Mouse (Mus musculus): ENCODE results near the gene Rps17.

Rps17 gene

GRCm38 (mm10) chr7:81330767-81331166 is 14.3 kb downstream of the Rps17 start:
- no peak for DNase-seq

- no peak for DNase-seq
Measured at GRCm38 (mm10) chr7:81327661-81328060, 17.4 kb downstream of the Rps17 start.

GRCm38 (mm10) chr7:81326859-81327258 is 18.2 kb downstream of the Rps17 start:
- no peak for DNase-seq

- DNase-seq = no peak
Measured at GRCm38 (mm10) chr7:81326043-81326442, 19.0 kb downstream of the Rps17 start.

- no peak for DNase-seq
Measured at GRCm38 (mm10) chr7:81321776-81322175, 23.3 kb downstream of the Rps17 start.

- DNase-seq = no peak
Measured at GRCm38 (mm10) chr7:81319749-81320148, 25.3 kb downstream of the Rps17 start.

GRCm38 (mm10) chr7:81315583-81315982 is 29.5 kb downstream of the Rps17 start:
- DNase-seq = peak; percentile 14

- no peak for DNase-seq
Measured at GRCm38 (mm10) chr7:81311581-81311980, 33.5 kb downstream of the Rps17 start.

- no peak for DNase-seq
Measured at GRCm38 (mm10) chr7:81311130-81311529, 33.9 kb downstream of the Rps17 start.

GRCm38 (mm10) chr7:81309247-81309646 is 35.8 kb downstream of the Rps17 start:
- DNase-seq = no peak

GRCm38 (mm10) chr7:81307735-81308134 is 37.3 kb downstream of the Rps17 start:
- DNase-seq = no peak

- no peak for DNase-seq
Measured at GRCm38 (mm10) chr7:81304675-81305074, 40.4 kb downstream of the Rps17 start.

GRCm38 (mm10) chr7:81304100-81304499 is 41.0 kb downstream of the Rps17 start:
- DNase-seq = no peak

GRCm38 (mm10) chr7:81303682-81304081 is 41.4 kb downstream of the Rps17 start:
- DNase-seq = peak; percentile 31

GRCm38 (mm10) chr7:81301323-81301722 is 43.7 kb downstream of the Rps17 start:
- DNase-seq = no peak

GRCm38 (mm10) chr7:81298206-81298605 is 46.8 kb downstream of the Rps17 start:
- DNase-seq = no peak

- DNase-seq = no peak
Measured at GRCm38 (mm10) chr7:81295169-81295568, 49.9 kb downstream of the Rps17 start.

Data from lung, postnatal 14 days (tissue).